Mouse (Mus musculus) skeletal muscle tissue, adult 2 months (tissue): ENCODE results near the gene Plk5.
A peak's percentile ranks its signal among the peaks of the same experiment; 100 is the strongest.

ENCODE experiments used
- DNase-seq: peaks from one replicate; pipeline ENCODE4 v3.0.0-alpha.2; 2012; ENCODE audit warnings: low read depth, low spot score

The Plk5 gene

DNA sequence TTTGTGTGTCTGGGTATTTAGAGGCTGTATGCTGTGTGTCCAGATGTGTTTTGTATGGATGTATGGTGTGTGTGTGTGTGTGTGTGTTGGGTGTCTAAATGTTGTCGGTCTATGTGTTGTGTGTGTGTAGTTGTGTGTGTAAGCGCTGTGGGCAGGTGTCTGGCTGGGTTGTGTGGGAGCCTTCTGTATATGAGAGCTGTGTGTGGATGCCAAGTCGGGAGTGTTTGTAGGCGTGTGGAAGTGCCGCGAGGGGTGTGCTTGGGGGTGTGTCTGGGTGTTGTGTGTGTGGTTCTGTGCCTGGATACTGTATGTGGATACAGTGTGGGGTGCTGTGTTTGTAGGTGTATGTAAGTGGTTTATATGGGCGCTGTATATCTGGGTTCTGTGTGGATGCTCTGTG is 1.1 kb downstream of the Plk5 start:
- DNase-seq = no peak

DNA sequence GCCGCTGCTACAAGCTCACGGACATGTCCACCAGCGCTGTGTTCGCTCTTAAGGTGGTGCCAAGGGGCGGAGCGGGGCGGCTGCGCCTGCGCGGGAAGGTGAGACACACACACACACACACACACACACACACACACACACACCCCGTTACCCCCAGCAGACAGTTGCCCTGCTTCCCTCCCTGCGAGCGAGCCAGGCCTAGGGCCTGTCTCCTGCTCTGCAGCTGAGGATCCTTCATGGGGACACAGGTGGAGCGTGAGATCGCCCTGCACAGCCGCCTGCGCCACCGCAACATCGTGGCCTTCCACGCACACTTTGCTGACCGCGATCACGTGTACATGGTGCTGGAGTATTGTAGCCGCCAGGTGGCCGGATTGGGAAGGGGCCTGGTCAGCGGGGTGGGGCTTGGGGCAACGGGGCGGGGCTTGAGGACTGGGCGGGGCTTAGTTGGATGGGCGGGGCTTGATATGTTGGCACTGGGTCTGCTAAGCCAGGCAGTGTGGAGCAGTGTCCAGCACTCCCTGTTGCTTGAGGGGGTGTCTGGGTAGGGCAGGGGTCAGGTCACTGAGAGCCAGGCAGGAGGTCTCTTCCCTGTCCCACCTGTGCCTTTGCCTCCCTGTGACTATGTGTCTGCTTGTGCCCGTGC is 1.9 kb downstream of the Plk5 start:
- DNase-seq = no peak

DNA sequence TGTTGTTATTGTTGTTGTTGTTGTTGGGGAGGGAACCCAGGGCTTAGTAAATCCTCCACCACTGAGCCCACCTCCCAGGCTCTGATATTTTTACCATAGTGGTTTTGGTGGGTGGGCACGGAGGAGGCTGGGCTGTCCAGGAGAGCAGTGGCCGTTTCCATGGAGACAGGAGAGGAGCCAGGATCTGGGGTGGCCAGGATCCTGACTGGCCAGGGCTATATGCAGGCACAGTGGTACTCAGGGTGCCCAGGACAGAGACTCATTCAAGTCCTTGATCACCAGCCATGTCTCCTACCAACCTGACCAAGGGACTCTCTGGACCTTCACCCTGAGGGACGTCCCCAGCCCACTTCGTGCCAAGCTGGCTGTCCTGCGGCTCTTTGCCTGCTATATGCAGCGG is 7.5 kb downstream of the Plk5 start:
- DNase-seq = no peak

DNA sequence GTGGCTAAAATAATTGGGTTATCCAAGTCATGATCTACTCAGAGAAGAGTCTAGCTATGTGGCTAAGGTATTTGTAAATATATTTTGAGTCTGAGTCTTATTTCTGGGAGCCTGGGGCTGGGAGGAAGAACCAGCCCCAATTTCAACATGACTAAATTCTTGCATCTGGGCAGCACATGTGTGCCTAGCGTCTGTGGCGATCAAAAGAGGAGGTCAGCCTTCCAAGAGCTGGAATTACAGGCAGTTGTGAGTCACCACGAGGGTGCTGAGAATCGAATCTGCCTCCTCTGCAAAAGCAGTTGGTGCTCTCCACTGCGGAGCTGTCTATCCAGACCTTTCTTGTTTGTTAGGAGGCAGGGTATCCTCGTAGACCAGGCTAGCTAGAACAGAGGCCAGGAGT is 9.5 kb downstream of the Plk5 start:
- no peak for DNase-seq

DNA sequence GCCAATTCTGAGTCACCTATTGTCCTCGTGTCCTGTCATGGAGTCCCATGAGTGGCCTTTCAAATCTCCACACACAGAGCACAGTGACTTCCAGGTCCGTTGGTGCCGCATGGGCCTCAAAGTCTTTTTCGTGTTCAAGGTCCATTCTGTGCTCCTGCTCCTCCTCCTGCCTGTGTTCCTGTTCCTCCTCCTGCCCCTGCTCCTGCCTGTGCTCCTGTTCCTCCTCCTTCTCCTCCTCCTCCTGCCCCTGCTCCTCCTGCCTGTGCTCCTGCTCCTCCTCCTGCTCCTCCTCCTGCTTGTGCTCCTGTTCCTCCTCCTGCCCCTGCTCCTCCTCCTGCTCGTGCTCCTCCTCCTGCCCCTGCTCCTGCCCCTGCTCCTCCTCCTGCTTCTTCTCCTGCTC is 11.7 kb downstream of the Plk5 start:
- DNase-seq = no peak

DNA sequence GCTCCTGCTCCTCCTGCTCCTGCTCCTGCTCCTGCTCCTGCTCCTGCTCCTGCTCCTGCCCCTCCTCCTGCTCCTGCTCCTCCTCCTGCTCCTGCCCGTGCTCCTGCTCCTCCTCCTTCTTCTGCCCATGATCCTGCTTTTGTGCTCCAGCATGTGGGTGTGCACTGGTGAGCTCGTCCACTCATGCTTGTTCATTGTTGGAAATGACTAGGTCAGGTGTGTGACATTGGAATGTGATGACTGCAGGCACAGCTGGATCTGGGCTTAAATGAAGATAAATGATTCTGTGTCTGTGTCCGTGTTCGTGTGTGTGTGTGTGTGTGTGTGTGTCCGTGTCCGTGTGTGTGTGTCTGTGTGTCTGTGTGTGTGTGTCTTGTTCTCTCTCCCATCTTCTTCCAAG is 12.1 kb downstream of the Plk5 start:
- no peak for DNase-seq

DNA sequence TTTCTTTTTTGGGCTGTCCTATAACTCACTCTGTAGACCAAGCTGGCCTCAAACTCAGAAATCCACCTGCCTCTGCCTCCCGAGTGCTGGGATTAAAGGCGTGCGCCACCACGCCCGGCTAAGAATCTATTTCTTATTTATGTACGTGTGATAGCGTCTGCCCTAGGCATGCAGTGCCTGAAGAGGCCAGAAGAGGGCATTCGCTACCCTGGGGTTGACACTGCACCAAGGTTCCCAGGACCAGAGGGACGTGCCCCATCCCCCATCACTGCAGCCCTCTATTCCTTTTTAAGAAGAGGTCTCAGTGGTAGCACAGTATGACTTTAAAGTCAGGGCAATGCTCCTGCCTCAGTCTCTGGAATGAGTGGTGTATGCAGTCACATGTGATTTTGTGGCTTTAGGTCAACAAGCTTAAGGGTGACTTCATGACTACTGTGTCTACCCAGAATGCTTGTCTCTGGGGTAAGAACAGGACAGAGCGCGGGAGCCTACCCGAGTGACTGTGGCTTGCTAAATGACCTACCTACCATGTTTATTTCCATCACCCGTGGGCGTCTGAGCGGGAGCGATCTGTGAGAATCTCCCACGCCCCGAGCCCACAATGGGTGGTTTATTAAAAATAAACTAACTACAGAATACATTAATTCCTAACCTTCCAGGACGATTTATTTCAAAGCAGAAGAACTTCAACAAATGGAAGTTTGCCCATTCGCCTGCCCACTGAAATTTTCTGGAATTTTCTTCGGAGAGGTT is 13.9 kb downstream of the Plk5 start:
- DNase-seq = no peak

DNA sequence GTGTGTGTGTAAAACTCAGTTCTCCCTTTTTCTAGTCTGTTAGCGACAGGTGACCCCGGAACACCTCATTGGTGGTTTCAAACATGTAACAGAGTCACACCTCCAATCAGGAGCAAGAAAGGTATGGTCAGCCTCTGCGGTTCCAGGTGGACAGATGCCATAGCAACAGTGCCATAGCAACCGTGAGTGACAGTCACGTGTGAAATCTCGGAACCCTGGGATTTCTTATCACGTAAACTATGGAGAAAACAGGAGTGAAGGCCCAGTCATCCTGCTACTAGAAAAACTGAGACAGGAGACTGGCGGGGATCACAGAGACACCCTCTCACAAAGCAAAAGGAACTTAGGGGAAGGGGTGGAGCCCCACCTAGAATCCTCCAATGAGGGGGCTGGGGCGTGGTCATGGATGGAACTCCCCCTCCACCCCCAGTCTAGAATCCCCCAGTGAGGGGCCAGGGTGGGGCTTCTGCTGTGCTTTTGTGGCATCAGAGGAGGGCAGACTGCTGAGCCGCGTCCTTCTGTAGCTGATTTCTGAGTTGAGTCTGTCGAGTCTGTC is 15.2 kb downstream of the Plk5 start:
- no peak for DNase-seq

DNA sequence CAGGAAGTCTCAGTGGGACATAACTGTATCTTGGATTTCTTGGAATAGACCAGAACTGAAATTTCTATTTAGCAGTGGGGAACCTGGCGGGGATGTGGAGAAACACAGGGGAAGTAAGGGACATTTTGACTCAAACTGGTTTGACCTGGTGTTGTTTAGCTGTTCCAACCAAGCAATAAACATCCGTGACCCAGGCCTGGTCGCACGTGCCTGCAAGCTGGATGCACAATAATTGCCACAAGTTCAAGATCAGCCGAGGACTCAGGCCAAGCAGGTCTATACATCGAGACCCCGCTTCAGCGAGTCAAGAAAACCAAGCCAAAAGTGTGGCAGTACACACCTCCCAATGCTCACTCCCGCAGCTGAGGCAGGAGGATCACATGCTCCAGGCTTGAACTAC is 15.7 kb downstream of the Plk5 start:
- no peak for DNase-seq

DNA sequence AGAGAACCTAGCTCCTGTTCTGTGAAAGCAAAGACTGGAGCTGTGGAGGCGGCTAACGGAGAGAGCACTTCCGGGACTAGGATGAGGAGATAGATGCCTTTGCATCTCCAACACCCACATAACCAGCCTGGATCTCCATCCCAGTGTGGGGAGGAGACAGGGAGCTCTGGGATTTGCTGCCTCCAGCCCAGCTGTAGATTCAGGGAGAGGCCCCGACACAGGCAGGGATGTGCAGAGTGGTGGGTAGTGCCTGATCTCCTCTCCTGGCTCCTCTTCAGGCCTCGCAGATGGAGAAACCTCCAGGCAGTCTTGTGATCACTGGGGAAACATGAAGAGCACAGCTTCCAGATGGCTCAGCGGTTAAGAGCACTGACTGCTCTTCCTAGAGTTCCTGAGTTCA is 16.4 kb downstream of the Plk5 start:
- DNase-seq = no peak

DNA sequence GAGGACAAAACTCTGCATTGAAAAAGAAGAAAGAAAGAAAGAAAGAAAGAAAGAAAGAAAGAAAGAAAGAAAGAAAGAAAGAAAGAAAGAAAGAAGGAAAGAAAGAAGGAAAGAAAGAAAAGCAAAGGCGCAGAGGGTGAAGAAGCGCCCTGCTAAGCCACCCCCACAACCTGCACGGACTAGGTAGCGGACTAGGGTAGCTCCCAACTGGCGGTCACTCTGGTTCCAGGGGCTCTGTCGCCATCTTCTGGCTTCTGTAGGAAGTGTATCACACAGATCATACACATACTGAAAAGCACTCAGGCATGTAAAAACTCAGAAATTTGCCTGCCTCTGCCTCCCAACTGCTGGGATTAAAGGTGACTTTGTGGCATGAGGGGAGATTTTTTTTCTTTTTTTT is 17.8 kb downstream of the Plk5 start:
- no peak for DNase-seq

DNA sequence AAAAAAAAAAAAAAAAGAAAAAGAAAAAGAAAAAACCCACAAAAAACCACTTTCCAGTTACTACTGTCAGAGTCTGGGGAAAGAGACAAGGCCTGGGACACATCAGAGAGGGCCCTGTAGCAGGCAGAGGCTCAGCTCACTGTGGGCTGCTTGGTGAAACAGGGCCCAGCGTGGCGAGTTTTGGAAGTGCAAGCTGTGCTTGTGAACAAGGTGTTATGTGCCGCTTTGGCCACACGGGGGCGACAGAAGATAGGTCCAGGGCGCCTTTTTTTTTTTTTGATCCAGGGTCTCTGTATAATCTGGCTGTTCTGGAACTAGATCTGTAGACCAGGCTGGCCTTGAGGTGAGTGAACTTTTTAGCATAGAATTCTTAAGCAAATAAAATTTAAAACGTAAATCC is 19.9 kb downstream of the Plk5 start:
- peak; percentile 85 for DNase-seq

DNA sequence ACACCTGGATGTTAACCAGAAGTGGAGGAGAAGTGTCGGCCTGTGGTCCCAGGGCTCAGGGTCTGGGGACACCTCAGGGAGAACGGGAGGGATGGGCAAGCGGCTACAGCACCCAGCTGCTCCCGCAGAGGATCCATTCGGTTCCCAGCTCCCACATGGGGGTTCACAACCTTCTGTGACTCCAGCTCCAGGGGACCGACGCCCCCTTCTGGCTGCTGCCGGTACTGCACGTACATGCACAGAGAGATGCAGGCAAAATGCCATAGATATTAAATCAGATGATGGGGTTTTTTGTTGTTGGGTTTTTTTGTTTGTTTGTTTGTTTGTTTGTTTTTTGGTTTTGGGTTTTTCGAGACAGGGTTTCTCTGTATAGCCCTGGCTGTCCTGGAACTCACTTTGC is 21.5 kb downstream of the Plk5 start:
- DNase-seq = no peak

DNA sequence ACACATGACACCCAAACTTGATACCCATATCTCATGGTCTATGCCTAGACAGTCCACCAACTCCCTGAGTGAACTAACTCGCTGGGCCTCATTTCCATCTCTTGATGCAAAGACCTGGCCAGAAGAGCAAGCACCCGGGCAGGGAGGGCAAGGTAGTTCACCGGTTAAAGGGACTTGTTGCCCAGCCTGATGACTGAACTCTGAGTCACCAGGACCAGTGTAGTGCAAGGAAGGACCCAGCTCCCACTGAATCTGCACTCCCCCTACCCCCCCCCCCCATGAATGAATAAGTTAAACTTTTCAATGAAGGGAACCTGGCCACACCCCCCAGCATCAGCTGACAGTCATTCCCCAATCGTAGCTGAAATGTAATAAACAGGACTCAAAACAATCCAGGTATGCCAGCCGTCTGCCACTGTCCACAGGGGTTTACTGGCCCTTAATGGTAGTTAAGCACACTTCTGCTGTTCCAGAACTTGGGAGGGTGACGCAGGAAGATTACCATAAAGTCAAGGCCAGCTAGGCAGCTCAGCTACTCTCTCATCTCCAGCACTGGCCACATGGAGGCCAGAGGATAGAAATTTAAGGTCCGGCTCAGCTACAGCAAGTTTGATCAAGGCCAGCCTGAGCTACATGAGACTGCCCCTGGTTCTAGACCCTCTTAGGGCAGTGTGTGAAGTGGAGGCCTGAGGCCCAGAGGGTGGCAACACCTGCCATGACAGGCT is 26.5 kb downstream of the Plk5 start:
- no peak for DNase-seq

DNA sequence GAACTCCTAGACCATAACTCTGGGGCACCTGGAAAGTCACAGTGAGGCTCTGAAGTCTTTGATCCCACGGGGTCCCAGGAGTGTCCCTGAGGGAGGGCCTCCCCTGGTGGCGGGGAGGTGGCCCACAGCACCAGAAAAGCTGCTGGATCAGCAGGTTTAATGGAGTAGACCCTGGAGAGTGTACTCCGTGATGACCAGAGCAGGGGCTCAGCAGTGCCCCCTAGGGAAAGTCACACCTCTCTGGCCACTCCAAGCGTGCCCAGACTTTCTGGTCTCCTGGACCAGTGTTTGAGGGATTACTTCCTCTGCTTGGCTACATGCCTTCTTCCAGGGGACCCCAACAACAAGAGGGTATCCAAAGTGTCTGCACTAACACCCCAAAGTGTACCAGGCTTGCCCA is 27.2 kb downstream of the Plk5 start:
- no peak for DNase-seq

DNA sequence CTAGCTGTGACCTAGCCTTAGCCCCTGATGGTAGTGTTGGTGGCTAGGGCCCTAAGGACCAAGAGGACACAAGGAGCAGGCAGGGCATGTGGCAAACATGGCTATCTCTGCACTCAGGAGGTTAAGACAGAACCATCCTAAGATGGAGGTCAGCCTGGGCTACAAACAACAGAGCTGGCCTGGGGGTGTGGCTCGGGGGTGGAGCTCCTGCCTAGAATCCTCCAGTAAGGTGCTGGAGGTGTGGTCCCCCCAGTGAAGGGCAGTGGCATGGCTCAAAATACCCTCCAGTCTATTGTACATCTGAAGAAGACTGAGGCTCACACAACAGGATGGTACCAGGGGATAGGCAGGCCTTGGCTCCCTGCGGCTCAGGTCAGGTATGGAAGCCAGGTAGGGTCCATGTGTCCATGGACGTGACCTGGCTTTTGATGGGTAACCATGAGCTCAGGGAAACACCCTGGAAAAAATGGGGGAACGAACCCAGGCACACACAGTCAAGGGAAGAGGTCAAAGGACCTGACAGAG is 27.9 kb downstream of the Plk5 start:
- no peak for DNase-seq

DNA sequence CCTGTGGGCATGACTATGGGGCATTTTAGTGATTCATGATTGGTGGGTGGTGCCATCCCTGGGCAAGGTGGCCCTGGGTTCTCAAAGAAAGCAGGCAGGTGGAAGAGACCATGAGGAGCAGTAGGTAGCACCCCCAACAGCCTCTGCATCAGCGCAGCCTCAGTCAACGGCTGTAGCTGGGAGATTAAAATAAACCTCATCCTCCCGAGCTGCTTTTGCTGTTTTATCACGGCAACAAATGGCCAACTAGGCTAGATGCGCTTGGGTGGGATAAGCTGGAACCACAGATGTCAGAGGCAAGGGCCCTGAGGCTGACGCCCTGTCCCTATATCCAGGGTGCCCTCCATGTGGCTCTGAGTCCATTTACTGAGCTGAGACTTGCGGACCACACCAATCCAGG is 28.4 kb downstream of the Plk5 start:
- DNase-seq = no peak

DNA sequence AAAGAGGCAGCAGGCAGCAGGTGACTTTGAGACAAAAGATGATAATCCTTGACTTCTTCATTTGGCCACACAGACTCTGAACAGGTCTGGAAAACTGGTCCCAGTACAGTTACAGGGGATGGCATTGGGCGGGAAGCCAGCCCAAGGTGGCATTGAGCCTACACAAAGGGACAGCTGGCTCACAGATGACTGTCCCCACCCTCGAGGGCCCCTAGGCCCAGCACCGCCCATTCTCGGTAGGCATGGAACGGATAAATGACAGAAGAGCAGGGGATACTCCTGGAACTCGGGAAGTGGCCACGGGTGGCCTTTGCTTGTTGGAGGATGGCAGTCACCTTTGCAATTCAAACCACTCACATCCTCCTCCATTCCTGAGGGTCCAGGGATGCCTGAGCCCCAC is 29.1 kb downstream of the Plk5 start:
- DNase-seq = no peak

DNA sequence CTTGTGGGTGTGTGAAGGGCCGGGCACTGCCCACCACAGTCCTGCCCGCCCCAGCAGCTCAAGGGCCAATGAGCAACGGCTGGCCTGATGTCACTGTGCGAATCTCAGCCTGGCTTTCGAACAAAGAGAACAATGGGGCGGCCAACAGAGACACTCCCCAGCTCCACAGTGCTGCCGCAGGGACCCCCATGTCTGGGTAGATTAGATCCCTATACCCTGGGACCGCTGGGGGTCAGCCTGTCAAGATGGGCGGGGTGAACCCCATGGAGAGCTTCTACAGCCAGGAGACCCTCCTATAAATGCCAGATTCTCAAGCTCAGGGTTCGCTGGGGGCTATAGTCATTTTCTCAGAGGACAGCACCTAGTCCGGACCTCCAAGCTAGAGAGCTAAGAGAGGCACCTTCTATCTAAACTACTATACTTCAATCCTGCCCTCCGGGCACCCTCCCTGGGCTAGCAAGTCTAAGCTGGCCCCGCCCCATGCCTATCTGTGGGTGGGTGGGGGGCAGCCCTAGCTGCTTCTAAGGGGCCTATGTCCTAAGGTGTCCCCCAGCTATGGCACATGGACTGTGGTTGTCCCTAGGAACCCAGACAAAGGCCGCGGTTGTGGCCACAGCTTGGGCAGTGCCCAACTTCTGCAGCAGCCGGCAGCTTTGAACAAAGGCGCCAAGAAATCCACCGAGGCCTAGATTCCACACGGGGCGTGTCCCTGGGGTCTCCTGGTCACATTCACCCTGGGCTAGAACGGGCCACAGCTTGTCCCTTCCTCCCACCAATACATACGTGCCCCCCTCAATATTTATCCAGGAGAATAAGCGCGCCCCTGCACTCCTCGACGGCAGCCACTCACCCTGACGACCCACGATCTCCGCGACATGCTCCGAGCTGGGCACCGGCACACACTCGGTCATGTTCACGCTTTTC is 29.8 kb downstream of the Plk5 start:
- DNase-seq = no peak

DNA sequence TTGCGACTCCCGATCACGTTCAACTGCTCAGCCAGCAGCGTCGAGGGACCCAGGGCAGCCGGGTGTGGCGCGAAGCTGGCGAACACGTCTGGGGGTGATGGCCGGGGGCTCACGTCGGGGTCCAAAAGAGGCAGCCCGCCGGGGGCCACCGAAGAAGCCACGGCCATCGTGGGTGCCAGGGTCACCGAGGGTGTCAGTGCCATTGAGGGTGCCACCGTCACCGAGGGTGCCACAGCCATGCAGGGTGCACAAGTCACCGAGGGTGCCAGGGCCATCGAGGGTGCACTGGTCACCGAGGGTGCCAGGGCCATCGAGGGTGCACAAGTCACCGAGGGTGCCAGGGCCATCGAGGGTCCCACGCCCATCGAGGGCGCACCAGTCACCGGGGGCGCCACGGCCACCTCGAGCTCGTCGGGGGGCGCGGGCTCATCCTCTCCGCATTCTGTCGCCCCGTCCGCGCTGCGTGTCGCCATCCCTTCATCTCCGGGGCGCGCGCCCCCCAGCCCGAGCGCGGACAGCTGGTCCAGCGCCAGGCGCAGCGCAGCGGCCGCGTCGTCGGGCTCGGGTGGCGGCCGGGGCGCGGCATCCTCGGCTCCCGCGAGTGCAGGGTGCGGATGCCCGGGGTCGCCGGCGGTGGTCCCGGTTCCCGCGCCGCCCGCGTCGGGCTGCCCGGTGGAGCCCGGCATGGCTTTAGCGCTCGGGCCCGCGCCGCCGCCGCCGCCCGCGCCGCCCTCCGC is 30.6 kb downstream of the Plk5 start:
- no peak for DNase-seq

DNA sequence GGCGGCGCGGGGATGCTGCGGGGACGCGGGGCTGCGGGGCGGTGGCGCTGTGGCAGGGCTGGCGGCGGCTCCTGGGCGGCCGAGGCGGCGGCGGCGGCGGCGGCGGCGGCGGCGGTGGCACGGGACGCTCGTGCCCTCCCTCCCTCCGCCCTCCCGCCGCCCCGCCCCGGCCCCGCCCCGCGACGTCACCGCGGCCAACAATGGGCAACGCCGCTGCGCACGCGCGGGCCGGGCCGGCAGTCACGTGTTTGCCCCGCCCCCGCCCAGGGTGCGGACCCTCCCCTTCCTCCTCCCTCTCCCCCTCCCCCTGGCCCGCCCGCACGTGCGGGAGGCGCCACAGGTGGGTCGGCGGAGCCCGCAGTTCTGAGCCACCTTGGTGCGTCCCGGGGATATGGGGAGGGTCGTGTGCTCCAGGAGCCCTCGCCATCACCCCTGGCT is 31.3 kb downstream of the Plk5 start, which contains the start of gene Mex3d:
Gene Mex3d, minus strand, starts transcription at position 138 of the 438 bp plus-strand sequence.
- peak; percentile 83 for DNase-seq
